Mouse (Mus musculus): Measurements from ENCODE around the gene Cyp4f40. TPM values are rescaled to one million over a fixed set of nuclear protein-coding genes. Genes with fewer than 3 reads are reported as not detected.
"Not testable (repeated sequence)": the region's sequence is repeated elsewhere in the genome, so short reads cannot be mapped to it uniquely, and the experiment has no call there.

The Cyp4f40 gene
- total and polyA plus RNA-seq, 3 experiments, result not detected

- H3K4me3 ChIP-seq, result no peak within 1 kb of the TSS
- 31% methylated on average over 7 of the region's 7 CpGs for WGBS
- no peaks in the 10 kb centered on the region for H3K36me3 ChIP-seq (ENCODE audit: control insufficient read depth, insufficient read depth, low read length)
- H3K79me2 ChIP-seq (replicated peaks; ENCODE audit: control insufficient read depth, insufficient read depth, low read length), result no peaks in the 10 kb centered on the region
- TF ChIP-seq CTCF (IDR thresholded peaks at IDR 0.05) (no peak), POLR2A (IDR thresholded peaks at IDR 0.05; ENCODE audit: insufficient read depth, low read depth, low read length) (no peak), EP300 (IDR thresholded peaks at IDR 0.05; ENCODE audit: insufficient read depth, low read depth, low read length) (no peak)
- H3K27ac ChIP-seq, result no peak within 1 kb of the TSS
- no peaks in the 10 kb centered on the region for H3K4me1 ChIP-seq (ENCODE audit: control insufficient read depth, insufficient read depth, low read length)
- H3K27me3 ChIP-seq (ENCODE audit: control insufficient read depth, insufficient read depth, low read length), result no peaks in the 10 kb centered on the region
- no peak within 1 kb of the TSS for H3K9ac ChIP-seq (ENCODE audit: low read depth, low read length)
- DNase-seq, result no peak
- intact Hi-C loops (cut with DNase I), result no loop called here
These were observed 26.5 kb downstream of the Cyp4f40 start, which contains the start of gene Cyp4f15 for GRCm38 (mm10) chr17:32685048-32685750. TSS of gene Cyp4f15 (plus strand) at chr17:32685627.

GRCm38 (mm10) chr17:32686722-32687121 lies 28.0 kb downstream of the Cyp4f40 start:
- no peak overlapping the region for H3K4me3 ChIP-seq
- no peak overlapping the region for H3K9ac ChIP-seq (ENCODE audit: low read depth, low read length)
- no peaks in the 10 kb centered on the region for H3K4me1 ChIP-seq (ENCODE audit: control insufficient read depth, insufficient read depth, low read length)
- no peak overlapping the region for H3K27ac ChIP-seq
- DNase-seq, result no peak
- no peaks in the 10 kb centered on the region for H3K27me3 ChIP-seq (ENCODE audit: control insufficient read depth, insufficient read depth, low read length)
- no peaks in the 10 kb centered on the region for H3K36me3 ChIP-seq (ENCODE audit: control insufficient read depth, insufficient read depth, low read length)
- WGBS, result 87% methylated on average over 5 of the region's 5 CpGs
- intact Hi-C loops (cut with DNase I), result no loop called here
- H3K79me2 ChIP-seq (replicated peaks; ENCODE audit: control insufficient read depth, insufficient read depth, low read length), result no peaks in the 10 kb centered on the region
- TF ChIP-seq EP300 (IDR thresholded peaks at IDR 0.05; ENCODE audit: insufficient read depth, low read depth, low read length) (no peak), CTCF (IDR thresholded peaks at IDR 0.05) (no peak), POLR2A (IDR thresholded peaks at IDR 0.05; ENCODE audit: insufficient read depth, low read depth, low read length) (no peak)

- no peak overlapping the region for H3K27ac ChIP-seq
- 96% methylated on average over 1 of the region's 1 CpGs for WGBS
- H3K4me3 ChIP-seq, result no peak overlapping the region
- H3K79me2 ChIP-seq (replicated peaks; ENCODE audit: control insufficient read depth, insufficient read depth, low read length), result no peaks in the 10 kb centered on the region
- intact Hi-C loops (cut with DNase I), result no loop called here
- no peak for DNase-seq
- no peaks in the 10 kb centered on the region for H3K27me3 ChIP-seq (ENCODE audit: control insufficient read depth, insufficient read depth, low read length)
- no peaks in the 10 kb centered on the region for H3K36me3 ChIP-seq (ENCODE audit: control insufficient read depth, insufficient read depth, low read length)
- no peak for TF ChIP-seq POLR2A (IDR thresholded peaks at IDR 0.05; ENCODE audit: insufficient read depth, low read depth, low read length)
- no peak for TF ChIP-seq EP300 (IDR thresholded peaks at IDR 0.05; ENCODE audit: insufficient read depth, low read depth, low read length)
- no peak for TF ChIP-seq CTCF (IDR thresholded peaks at IDR 0.05)
- H3K4me1 ChIP-seq (ENCODE audit: control insufficient read depth, insufficient read depth, low read length), result no peaks in the 10 kb centered on the region
- H3K9ac ChIP-seq (ENCODE audit: low read depth, low read length), result no peak overlapping the region
These were observed 32.3 kb downstream of the Cyp4f40 start for GRCm38 (mm10) chr17:32690959-32691358.

- H3K36me3 ChIP-seq (ENCODE audit: control insufficient read depth, insufficient read depth, low read length), result no peaks in the 10 kb centered on the region
- TF ChIP-seq EP300 (IDR thresholded peaks at IDR 0.05; ENCODE audit: insufficient read depth, low read depth, low read length) (no peak), CTCF (IDR thresholded peaks at IDR 0.05) (peak; percentile 22), POLR2A (IDR thresholded peaks at IDR 0.05; ENCODE audit: insufficient read depth, low read depth, low read length) (no peak)
- 47% methylated on average over 22 of the region's 22 CpGs for WGBS
- no peak for DNase-seq
- H3K9ac ChIP-seq (ENCODE audit: low read depth, low read length), result no peak overlapping the region
- no peaks in the 10 kb centered on the region for H3K79me2 ChIP-seq (replicated peaks; ENCODE audit: control insufficient read depth, insufficient read depth, low read length)
- no peak overlapping the region for H3K4me3 ChIP-seq
- no peaks in the 10 kb centered on the region for H3K4me1 ChIP-seq (ENCODE audit: control insufficient read depth, insufficient read depth, low read length)
- H3K27ac ChIP-seq, result no peak overlapping the region
- H3K27me3 ChIP-seq (ENCODE audit: control insufficient read depth, insufficient read depth, low read length), result peaks cover 2% of the 10 kb centered on the region; the same call in 1 of the 2 replicates
- intact Hi-C loops (cut with DNase I), result no loop called here
These were observed 44.1 kb downstream of the Cyp4f40 start for GRCm38 (mm10) chr17:32702826-32703225.

- H3K4me3 ChIP-seq; H3K27ac ChIP-seq; H3K79me2 ChIP-seq (replicated peaks; ENCODE audit: control insufficient read depth, insufficient read depth, low read length); H3K4me1 ChIP-seq (ENCODE audit: control insufficient read depth, insufficient read depth, low read length); H3K27me3 ChIP-seq (ENCODE audit: control insufficient read depth, insufficient read depth, low read length); H3K9ac ChIP-seq (ENCODE audit: low read depth, low read length); H3K36me3 ChIP-seq (ENCODE audit: control insufficient read depth, insufficient read depth, low read length); DNase-seq; intact Hi-C loops (cut with DNase I): not testable (repeated sequence)
These were observed 51.8 kb downstream of the Cyp4f40 start for GRCm38 (mm10) chr17:32710541-32710940.

- H3K79me2 ChIP-seq (replicated peaks; ENCODE audit: control insufficient read depth, insufficient read depth, low read length); H3K4me3 ChIP-seq; H3K27me3 ChIP-seq (ENCODE audit: control insufficient read depth, insufficient read depth, low read length); intact Hi-C loops (cut with DNase I); H3K9ac ChIP-seq (ENCODE audit: low read depth, low read length); H3K36me3 ChIP-seq (ENCODE audit: control insufficient read depth, insufficient read depth, low read length); H3K4me1 ChIP-seq (ENCODE audit: control insufficient read depth, insufficient read depth, low read length); DNase-seq; H3K27ac ChIP-seq: not testable (repeated sequence)
- WGBS, result 72% methylated on average over 1 of the region's 1 CpGs
These were observed 63.5 kb downstream of the Cyp4f40 start for GRCm38 (mm10) chr17:32722151-32722550.

Data from heart, adult 2 months (tissue).